Mouse (Mus musculus) erythroblast, embryonic 14.5 days (primary cell): ENCODE data around the gene Fibin.

Experiments
- GATA1 ChIP-seq: IDR thresholded peaks from 2 replicates; pipeline ENCODE4 v1.6.1; 2012; ENCODE audit warnings: low read length, inconsistent platforms, mixed read lengths
- TAL1 ChIP-seq: IDR thresholded peaks from 3 replicates; pipeline ENCODE4 v1.6.1; 2012; ENCODE audit warnings: low read length, inconsistent platforms, mixed read lengths

- no peak for TF ChIP-seq GATA1
- no peak for TF ChIP-seq TAL1
Observed at GRCm38 (mm10) chr2:110408757-110409156, 45.8 kb upstream of the Fibin start.
